Mouse (Mus musculus) liver, adult (tissue): ENCODE measurements around the gene Defb23.

ENCODE experiments used
- GATA4 ChIP-seq: IDR thresholded peaks from 2 replicates; pipeline ENCODE4 v1.6.1; 2014; ENCODE audit warnings: mild to moderate bottlenecking, low read length; ENCODE audit not compliant: insufficient replicate concordance

The Defb23 gene

DNA sequence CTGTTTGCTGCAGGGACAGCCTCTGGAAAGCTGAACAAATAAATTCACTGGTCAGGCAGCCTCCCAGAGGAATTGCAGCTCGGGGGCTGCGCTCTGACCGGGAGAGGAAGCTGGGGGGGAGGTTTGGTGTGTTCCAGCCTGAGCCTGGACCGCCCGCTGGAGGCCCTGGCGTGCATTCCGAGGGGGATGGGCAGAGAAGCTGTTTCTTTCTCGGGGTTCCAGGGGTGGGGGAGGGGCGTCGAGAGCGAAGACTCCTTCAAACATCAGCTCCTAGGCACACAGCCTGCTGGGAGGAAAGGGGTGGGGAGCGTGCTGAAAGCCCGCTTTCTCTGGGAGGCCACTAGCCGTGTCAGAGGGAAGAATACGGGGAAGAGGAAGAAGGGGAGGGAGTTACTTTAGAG, 53.4 kb downstream of the Defb23 start:
- TF ChIP-seq GATA4: no peak

DNA sequence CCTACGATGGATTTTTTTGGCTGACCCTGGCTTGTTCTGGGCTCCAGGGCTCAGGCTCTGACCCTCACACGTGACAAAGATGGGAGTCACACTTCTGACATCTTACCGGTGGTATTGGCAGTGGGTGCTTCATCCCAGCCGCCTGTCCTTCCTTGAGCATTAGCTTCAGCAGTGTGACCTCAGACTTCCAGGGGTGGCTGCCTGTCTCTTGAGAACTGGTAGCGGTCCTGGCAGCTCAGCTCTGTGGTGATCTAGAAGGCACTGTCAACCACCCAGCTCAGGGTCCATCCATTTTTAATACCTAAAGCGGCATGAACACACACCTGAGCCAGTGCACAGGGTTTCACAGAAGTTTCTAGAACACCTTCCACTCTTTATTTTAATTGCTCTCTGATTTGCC, 54.6 kb downstream of the Defb23 start:
- no peak for TF ChIP-seq GATA4
